Mouse (Mus musculus) liver, embryonic 13.5 days (tissue): ENCODE results near the gene Cdkn2d. TPM values are rescaled to one million over a fixed set of nuclear protein-coding genes. Genes with fewer than 3 reads are reported as not detected.
A peak's percentile ranks its signal among the peaks of the same experiment; 100 is the strongest.
"Not testable (repeated sequence)": the region's sequence is repeated elsewhere in the genome, so short reads cannot be mapped to it uniquely, and the experiment has no call there.

Experiments
- ATAC-seq: fragments of 200-750 bp; cut with Nextera tagmentation; 2 replicates; pipeline ENCODE4 v1.8.0; 2017; ENCODE audit warnings: low read depth, mild to moderate bottlenecking, moderate number of reproducible peaks, moderate library complexity
- DNase-seq: peaks from one replicate; pipeline ENCODE4 v3.0.0; 2022
- H3K27ac ChIP-seq: fragments of 300-500 bp; sonication (generic); 2 replicates; pipeline ENCODE4 v1.5.1; 2015; ENCODE audit warnings: moderate library complexity, mild to moderate bottlenecking, inconsistent platforms
- H3K27me3 ChIP-seq: fragments of 300-500 bp; sonication (generic); 2 replicates; pipeline ENCODE4 v1.6.1; 2015; ENCODE audit warnings: mild to moderate bottlenecking, inconsistent platforms
- H3K36me3 ChIP-seq: fragments of 300-500 bp; sonication (generic); 2 replicates; pipeline ENCODE4 v1.6.1; 2015; ENCODE audit warnings: mild to moderate bottlenecking, inconsistent platforms
- H3K4me1 ChIP-seq: fragments of 300-500 bp; sonication (generic); replicated peaks from 2 replicates; pipeline ENCODE4 v1.6.1; 2015; ENCODE audit warnings: inconsistent platforms
- H3K4me2 ChIP-seq: fragments of 300-500 bp; sonication (generic); 2 replicates; pipeline ENCODE4 v1.6.1; 2015; ENCODE audit warnings: inconsistent platforms, mild to moderate bottlenecking, moderate library complexity
- H3K4me3 ChIP-seq: fragments of 300-500 bp; sonication (generic); replicated peaks from 2 replicates; pipeline ENCODE4 v1.5.1; 2015; ENCODE audit warnings: mild to moderate bottlenecking, inconsistent platforms
- H3K9ac ChIP-seq: fragments of 300-500 bp; sonication (generic); 2 replicates; pipeline ENCODE4 v1.6.1; 2015; ENCODE audit warnings: mild to moderate bottlenecking, inconsistent platforms
- H3K9me3 ChIP-seq: fragments of 300-500 bp; sonication (generic); replicated peaks from 2 replicates; pipeline ENCODE4 v1.6.1; 2016; ENCODE audit warnings: inconsistent platforms
- WGBS: fragments of 180-500 bp; shearing (Covaris S2); methylation state at CpG from one replicate; pipeline ENCODE4 v1.1.7; 2015; ENCODE audit not compliant: insufficient replicate concordance; 5-methylcytosine and 5-hydroxymethylcytosine counted together
- polyA plus RNA-seq: library from polyadenylated mRNA; unstranded; fragments of >200 nt; fragmentation: Nextera tagmentation; extraction: Ambion mirVana; gene quantifications from 2 replicates; pipeline ENCODE4 v1.2.1, GENCODE M21; 2015

The Cdkn2d gene
- polyA plus RNA-seq, 1 experiment from 2014 or later, result 105 TPM

GRCm38 (mm10) chr9:21328041-21328440 is 36.8 kb upstream of the Cdkn2d start:
- WGBS, result 39% methylated on average over 3 of the region's 3 CpGs
- no peak for DNase-seq
- Histone ChIP-seq H3K27me3 (no peaks in the 10 kb centered on the region), H3K9ac (no peak overlapping the region), H3K4me2 (no peak overlapping the region), H3K36me3 (no peaks in the 10 kb centered on the region), H3K4me1 (peaks cover 62% of the 10 kb centered on the region), H3K4me3 (no peak overlapping the region), H3K9me3 (no peaks in the 10 kb centered on the region), H3K27ac (0 out of 2 replicates have a peak overlapping the region, but pooled peaks have one; percentile 18)
- no peak for ATAC-seq

- peak overlapping the region; percentile 18 for H3K27ac ChIP-seq
- DNase-seq, result no peak
- no peak overlapping the region for H3K9ac ChIP-seq
- H3K27me3 ChIP-seq, result no peaks in the 10 kb centered on the region
- H3K4me3 ChIP-seq, result no peak overlapping the region
- no peaks in the 10 kb centered on the region for H3K9me3 ChIP-seq
- WGBS, result 34% methylated on average over 3 of the region's 3 CpGs
- no peak for ATAC-seq
- H3K4me1 ChIP-seq, result peaks cover 61% of the 10 kb centered on the region
- no peak overlapping the region for H3K4me2 ChIP-seq
- H3K36me3 ChIP-seq, result no peaks in the 10 kb centered on the region
Observed at GRCm38 (mm10) chr9:21327569-21327968, 36.4 kb upstream of the Cdkn2d start.

DNA sequence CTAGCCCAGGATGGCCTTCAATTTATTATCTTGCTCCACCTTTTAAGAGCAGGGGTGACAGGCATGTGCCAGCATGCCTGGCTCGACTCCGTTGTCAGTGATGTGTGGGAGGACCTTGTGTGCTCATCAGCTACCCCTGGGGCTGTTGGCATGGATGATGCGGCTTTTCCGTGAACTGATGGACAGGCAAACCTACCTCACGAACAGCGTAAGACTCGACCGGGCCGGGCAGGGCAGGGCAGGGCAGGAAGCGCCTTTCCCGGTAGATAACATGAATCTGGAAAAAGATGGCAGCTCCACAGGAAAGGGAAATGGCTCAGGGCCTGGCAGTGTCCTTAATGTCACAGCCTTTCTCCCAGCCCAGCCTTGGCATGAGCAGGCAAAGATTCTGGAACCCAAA is 33.1 kb upstream of the Cdkn2d start:
- WGBS, result 45% methylated on average over 11 of the region's 11 CpGs
- DNase-seq, result no peak
- H3K4me2 ChIP-seq, result no peak overlapping the region

GRCm38 (mm10) chr9:21322917-21323297 is 31.7 kb upstream of the Cdkn2d start:
- WGBS, result 63% methylated on average over 8 of the region's 8 CpGs
- not testable (repeated sequence) for H3K4me3 ChIP-seq

More for the DNA sequence above, 33.1 kb upstream of the Cdkn2d start:
- Histone ChIP-seq H3K27me3 (no peaks in the 10 kb centered on the region), H3K9ac (no peak overlapping the region), H3K9me3 (0 out of 2 replicates have a peak, but pooled peaks cover 2% of the 10 kb centered on the region), H3K4me1 (peaks cover 71% of the 10 kb centered on the region), H3K4me3 (no peak overlapping the region), H3K36me3 (no peaks in the 10 kb centered on the region), H3K27ac (peak overlapping the region; percentile 23; the same call in 1 of the 2 replicates)
- ATAC-seq, result no peak

GRCm38 (mm10) chr9:21322211-21322916 is 31.2 kb upstream of the Cdkn2d start:
- Histone ChIP-seq H3K36me3 (no peaks in the 10 kb centered on the region), H3K4me2 (peak overlapping the region; percentile 98), H3K4me1 (peaks cover 64% of the 10 kb centered on the region), H3K27ac (peak overlapping the region; percentile 88), H3K27me3 (no peaks in the 10 kb centered on the region), H3K9me3 (0 out of 2 replicates have a peak, but pooled peaks cover 2% of the 10 kb centered on the region), H3K9ac (peak overlapping the region; percentile 84), H3K4me3 (peak overlapping the region; percentile 82)
- no peak for DNase-seq
- no peak for ATAC-seq
- WGBS, result 57% methylated on average over 19 of the region's 19 CpGs

More at GRCm38 (mm10) chr9:21322917-21323297, 31.7 kb upstream of the Cdkn2d start:
- not testable (repeated sequence) for DNase-seq, H3K27me3 ChIP-seq, H3K27ac ChIP-seq, H3K9me3 ChIP-seq, H3K36me3 ChIP-seq, ATAC-seq
- peak overlapping the region; percentile 84; the same call in 1 of the 2 replicates for H3K9ac ChIP-seq
- H3K4me2 ChIP-seq, result 0 out of 2 replicates have a peak overlapping the region, but pooled peaks have one; percentile 98
- peaks cover 70% of the 10 kb centered on the region for H3K4me1 ChIP-seq

- H3K4me3 ChIP-seq, result peak overlapping the region; percentile 82
- no peaks in the 10 kb centered on the region for H3K27me3 ChIP-seq
- H3K27ac ChIP-seq, result peak overlapping the region; percentile 88
- no peaks in the 10 kb centered on the region for H3K36me3 ChIP-seq
- peaks cover 63% of the 10 kb centered on the region for H3K4me1 ChIP-seq
- 0 out of 2 replicates have a peak, but pooled peaks cover 2% of the 10 kb centered on the region for H3K9me3 ChIP-seq
- DNase-seq (peak; percentile 67), ATAC-seq (peak; percentile 74)
- H3K4me2 ChIP-seq, result peak overlapping the region; percentile 98
- peak overlapping the region; percentile 84 for H3K9ac ChIP-seq
- 5% methylated on average over 6 of the region's 6 CpGs for WGBS
Observed at GRCm38 (mm10) chr9:21321513-21321835, 30.3 kb upstream of the Cdkn2d start.

- no peaks in the 10 kb centered on the region for H3K36me3 ChIP-seq
- under 1% methylated on average over 52 of the region's 52 CpGs for WGBS
- 0 out of 2 replicates have a peak, but pooled peaks cover 2% of the 10 kb centered on the region for H3K9me3 ChIP-seq
- peak within 1 kb of the TSS; percentile 82 for H3K4me3 ChIP-seq
- peak within 1 kb of the TSS; percentile 84 for H3K9ac ChIP-seq
- peak within 1 kb of the TSS; percentile 88 for H3K27ac ChIP-seq
- peak; percentile 85 for DNase-seq
- H3K4me1 ChIP-seq, result peaks cover 65% of the 10 kb centered on the region
- ATAC-seq, result peak; percentile 87
- H3K27me3 ChIP-seq, result no peaks in the 10 kb centered on the region
- H3K4me2 ChIP-seq, result peak within 1 kb of the TSS; percentile 98
Observed at GRCm38 (mm10) chr9:21320619-21321512, 29.7 kb upstream of the Cdkn2d start, which contains the start of gene Slc44a2. Gene Slc44a2 (plus strand): TSS chr9:21320698.

DNA sequence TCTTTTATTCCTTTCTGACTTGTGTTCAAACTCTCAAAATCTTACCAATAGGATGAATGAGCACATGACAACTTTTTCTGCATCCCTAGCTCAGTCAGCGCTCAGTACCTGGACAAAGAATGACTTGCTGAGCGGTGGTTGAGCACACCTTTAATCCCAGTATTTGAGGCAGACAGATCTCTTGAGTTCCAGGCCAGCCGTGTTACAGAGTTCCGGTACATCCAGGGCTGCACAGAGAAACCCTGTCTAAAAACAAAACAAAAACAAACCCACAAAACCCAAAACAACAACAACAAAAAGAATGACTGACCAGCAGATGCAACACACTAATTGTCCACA is 29.0 kb upstream of the Cdkn2d start:
- Histone ChIP-seq H3K27me3 (no peaks in the 10 kb centered on the region), H3K27ac (peak overlapping the region; percentile 67), H3K4me1 (peaks cover 71% of the 10 kb centered on the region), H3K36me3 (no peaks in the 10 kb centered on the region), H3K4me3 (peak overlapping the region; percentile 82), H3K9ac (peak overlapping the region; percentile 84; the same call in 1 of the 2 replicates), H3K4me2 (peak overlapping the region; percentile 98), H3K9me3 (0 out of 2 replicates have a peak, but pooled peaks cover 2% of the 10 kb centered on the region)
- ATAC-seq, result peak; percentile 14; the same call in 1 of the 2 replicates
- DNase-seq, result no peak
- 41% methylated on average over 4 of the region's 4 CpGs for WGBS

DNA sequence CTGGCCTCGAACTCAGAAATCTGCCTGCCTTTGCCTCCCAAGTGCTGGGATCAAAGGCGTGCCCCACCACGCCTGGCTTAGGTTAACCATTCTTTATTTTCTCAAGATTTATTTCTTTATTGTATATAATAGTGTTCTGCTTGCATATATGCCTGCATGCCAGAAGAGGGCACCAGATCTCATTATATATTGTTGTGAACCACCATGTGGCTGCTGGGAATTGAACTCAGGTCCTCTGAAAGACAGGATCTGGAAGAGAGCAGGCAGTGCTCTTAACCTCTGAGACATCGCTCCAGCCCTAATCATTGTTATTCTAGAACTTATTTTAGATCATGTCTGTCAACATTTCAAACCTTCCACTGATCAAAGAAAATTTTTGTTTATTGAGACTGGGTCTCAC is 28.3 kb upstream of the Cdkn2d start:
- Histone ChIP-seq H3K4me2 (no peak overlapping the region), H3K27ac (no peak overlapping the region), H3K27me3 (no peaks in the 10 kb centered on the region), H3K36me3 (no peaks in the 10 kb centered on the region), H3K9me3 (0 out of 2 replicates have a peak, but pooled peaks cover 2% of the 10 kb centered on the region), H3K4me3 (no peak overlapping the region), H3K4me1 (peaks cover 74% of the 10 kb centered on the region), H3K9ac (no peak overlapping the region)
- 90% methylated on average over 4 of the region's 4 CpGs for WGBS
- DNase-seq (no peak), ATAC-seq (no peak)

DNA sequence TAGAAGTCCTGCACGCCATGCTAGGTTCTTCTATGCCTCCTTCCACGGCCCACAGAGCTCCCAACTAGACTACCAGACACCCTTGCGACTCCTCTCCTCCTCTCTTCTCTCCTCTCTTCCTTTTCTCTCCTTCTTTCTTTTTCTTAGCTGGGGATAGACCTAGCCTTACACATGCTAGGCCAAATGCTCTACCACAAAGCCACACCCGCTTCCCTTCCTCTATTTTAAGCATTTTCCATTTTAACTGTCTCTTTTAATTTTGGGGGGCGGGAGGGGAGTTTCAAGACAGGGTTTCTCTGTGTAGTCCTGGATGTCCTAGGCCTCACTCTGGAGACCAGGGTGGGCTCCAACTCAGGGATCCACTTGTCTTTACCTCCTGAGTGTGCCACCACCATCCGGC is 27.6 kb upstream of the Cdkn2d start:
- 58% methylated on average over 6 of the region's 6 CpGs for WGBS

GRCm38 (mm10) chr9:21316696-21317095 is 25.5 kb upstream of the Cdkn2d start:
- 53% methylated on average over 7 of the region's 7 CpGs for WGBS
- Histone ChIP-seq H3K27ac (no peak overlapping the region), H3K36me3 (no peaks in the 10 kb centered on the region), H3K4me3 (no peak overlapping the region), H3K9me3 (0 out of 2 replicates have a peak, but pooled peaks cover 2% of the 10 kb centered on the region), H3K27me3 (peaks cover 11% of the 10 kb centered on the region), H3K4me1 (peaks cover 59% of the 10 kb centered on the region), H3K9ac (no peak overlapping the region), H3K4me2 (no peak overlapping the region)
- DNase-seq (no peak), ATAC-seq (no peak)

More for the DNA sequence above, 27.6 kb upstream of the Cdkn2d start:
- H3K9ac ChIP-seq, result no peak overlapping the region
- ATAC-seq, result no peak
- 0 out of 2 replicates have a peak, but pooled peaks cover 2% of the 10 kb centered on the region for H3K9me3 ChIP-seq
- peaks cover 74% of the 10 kb centered on the region for H3K4me1 ChIP-seq
- no peak for DNase-seq
- H3K36me3 ChIP-seq, result no peaks in the 10 kb centered on the region
- no peaks in the 10 kb centered on the region for H3K27me3 ChIP-seq
- H3K4me3 ChIP-seq, result no peak overlapping the region
- H3K4me2 ChIP-seq, result no peak overlapping the region
- peak overlapping the region; percentile 25; the same call in 1 of the 2 replicates for H3K27ac ChIP-seq
